Mouse (Mus musculus) neural tube, embryonic 12.5 days (tissue): ENCODE results near the gene Mylpf. TPM values are rescaled to one million over a fixed set of nuclear protein-coding genes. Genes with fewer than 3 reads are reported as not detected.
"Not testable (repeated sequence)": the region's sequence is repeated elsewhere in the genome, so short reads cannot be mapped to it uniquely, and the experiment has no call there.

Experiments used
- ATAC-seq: fragments of 200-750 bp; cut with Nextera tagmentation; 2 replicates; pipeline ENCODE4 v1.8.0; 2017; ENCODE audit warnings: low read depth, mild to moderate bottlenecking, moderate TSS enrichment, moderate library complexity; ENCODE audit not compliant: low FRiP score
- H3K27ac ChIP-seq: fragments of 300-500 bp; sonication (generic); 2 replicates; pipeline ENCODE4 v1.5.1; 2016
- H3K27me3 ChIP-seq: fragments of 300-500 bp; sonication (generic); replicated peaks from 2 replicates; pipeline ENCODE4 v1.6.1; 2016; ENCODE audit warnings: mild to moderate bottlenecking
- H3K36me3 ChIP-seq: fragments of 300-500 bp; sonication (generic); 2 replicates; pipeline ENCODE4 v1.6.1; 2016; ENCODE audit warnings: mild to moderate bottlenecking
- H3K4me1 ChIP-seq: fragments of 300-500 bp; sonication (generic); 2 replicates; pipeline ENCODE4 v1.6.1; 2016
- H3K4me2 ChIP-seq: fragments of 300-500 bp; sonication (generic); replicated peaks from 2 replicates; pipeline ENCODE4 v1.6.1; 2016; ENCODE audit warnings: mild to moderate bottlenecking
- H3K4me3 ChIP-seq: fragments of 300-500 bp; sonication (generic); 2 replicates; pipeline ENCODE4 v1.5.1; 2016
- H3K9ac ChIP-seq: fragments of 300-500 bp; sonication (generic); 2 replicates; pipeline ENCODE4 v1.6.1; 2016; ENCODE audit warnings: mild to moderate bottlenecking
- H3K9me3 ChIP-seq: fragments of 300-500 bp; sonication (generic); 2 replicates; pipeline ENCODE4 v1.6.1; 2016; ENCODE audit warnings: mild to moderate bottlenecking
- WGBS: fragments of 180-500 bp; shearing (Covaris S2); methylation state at CpG from one replicate; pipeline ENCODE4 v1.1.7; 2016; 5-methylcytosine and 5-hydroxymethylcytosine counted together
- polyA plus RNA-seq: library from polyadenylated mRNA; unstranded; fragments of >200 nt; fragmentation: Nextera tagmentation; extraction: Ambion mirVana; gene quantifications from 2 replicates; pipeline ENCODE4 v1.2.1, GENCODE M21; 2016

Gene Mylpf
- 54.2 and 72.8 TPM in 2 replicates for polyA plus RNA-seq

DNA sequence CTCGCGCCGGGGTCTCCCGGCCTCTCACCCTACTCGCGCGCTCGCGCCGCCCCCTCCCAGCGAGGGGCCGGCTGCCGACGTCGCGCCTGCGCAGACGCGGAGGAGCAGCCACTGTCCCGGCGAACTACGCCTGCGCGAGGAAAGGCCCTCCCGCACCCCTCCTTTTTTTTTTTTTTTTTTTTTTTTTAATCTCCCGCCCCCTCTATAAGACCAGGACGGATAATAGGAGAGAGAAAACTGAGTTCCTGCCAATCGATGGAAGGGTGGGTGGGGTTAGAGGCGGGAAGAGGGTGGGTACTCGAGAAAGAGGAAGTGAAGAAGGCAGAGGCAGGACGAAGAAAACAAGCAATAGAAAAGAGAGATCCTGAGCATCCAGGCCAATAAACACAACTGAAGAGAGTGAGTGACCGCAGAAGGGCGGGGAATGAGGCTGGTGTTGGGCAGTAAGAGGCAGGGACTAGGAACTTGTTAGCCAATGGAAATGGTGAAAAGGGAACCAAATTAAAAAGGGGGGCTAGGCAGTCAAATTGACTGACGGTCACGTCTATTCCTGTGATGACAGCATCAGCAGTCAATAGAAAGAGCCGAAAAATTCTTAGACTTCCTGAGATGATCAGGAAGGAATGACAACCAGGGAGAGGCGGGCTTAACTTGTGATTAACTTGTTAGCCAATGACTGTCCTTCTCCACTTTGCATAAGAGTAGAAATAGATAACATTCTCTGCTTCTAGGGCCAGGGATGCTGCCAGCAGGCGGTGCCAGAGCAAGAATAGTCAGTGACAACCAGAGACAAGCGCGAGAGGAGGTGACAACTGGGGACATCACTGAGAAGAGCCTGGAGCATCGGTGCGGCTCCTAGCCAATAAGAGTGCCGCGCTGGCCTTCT, at the start of gene Mylpf:
Gene Mylpf (plus strand): TSS at position 338 of the 886 bp plus-strand sequence.
- Histone ChIP-seq H3K9me3 (no peaks in the 10 kb centered on the region), H3K4me2 (peak within 1 kb of the TSS; percentile 100), H3K36me3 (peaks cover 3% of the 10 kb centered on the region; the same call in 1 of the 2 replicates), H3K4me1 (peaks cover 26% of the 10 kb centered on the region), H3K9ac (peak within 1 kb of the TSS; percentile 95), H3K4me3 (peak within 1 kb of the TSS; percentile 96), H3K27ac (peak within 1 kb of the TSS; percentile 57), H3K27me3 (0 out of 2 replicates have a peak, but pooled peaks cover 4% of the 10 kb centered on the region)
- ATAC-seq = peak; percentile 93
- 0% methylated on average over 44 of the region's 44 CpGs for WGBS

DNA sequence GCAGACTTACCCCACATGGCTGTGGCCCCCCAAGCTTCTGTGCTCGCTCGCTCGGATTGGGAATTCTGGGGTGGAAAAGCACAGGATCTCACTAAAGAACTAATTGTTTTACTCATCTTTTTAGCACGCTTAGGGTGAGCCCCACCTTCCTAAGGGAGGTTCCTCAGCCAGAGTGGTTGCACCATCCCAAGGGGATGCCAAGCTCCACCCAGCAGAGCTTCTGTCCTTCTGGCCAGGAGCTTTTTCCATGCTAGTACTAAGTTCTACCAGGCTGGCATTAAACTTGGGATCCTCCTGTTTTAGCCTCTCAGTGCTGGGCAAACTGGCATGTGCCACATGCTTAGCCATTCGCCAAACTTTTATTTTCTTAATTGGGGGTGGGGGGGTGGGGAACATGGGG, 46.1 kb upstream of the Mylpf start:
- no peaks in the 10 kb centered on the region for H3K36me3 ChIP-seq
- no peak overlapping the region for H3K4me2 ChIP-seq
- 85% methylated on average over 5 of the region's 5 CpGs for WGBS
- no peak for ATAC-seq
- no peaks in the 10 kb centered on the region for H3K27me3 ChIP-seq
- no peak overlapping the region for H3K9ac ChIP-seq
- no peak overlapping the region for H3K4me3 ChIP-seq
- no peaks in the 10 kb centered on the region for H3K4me1 ChIP-seq
- no peaks in the 10 kb centered on the region for H3K9me3 ChIP-seq
- H3K27ac ChIP-seq = no peak overlapping the region

DNA sequence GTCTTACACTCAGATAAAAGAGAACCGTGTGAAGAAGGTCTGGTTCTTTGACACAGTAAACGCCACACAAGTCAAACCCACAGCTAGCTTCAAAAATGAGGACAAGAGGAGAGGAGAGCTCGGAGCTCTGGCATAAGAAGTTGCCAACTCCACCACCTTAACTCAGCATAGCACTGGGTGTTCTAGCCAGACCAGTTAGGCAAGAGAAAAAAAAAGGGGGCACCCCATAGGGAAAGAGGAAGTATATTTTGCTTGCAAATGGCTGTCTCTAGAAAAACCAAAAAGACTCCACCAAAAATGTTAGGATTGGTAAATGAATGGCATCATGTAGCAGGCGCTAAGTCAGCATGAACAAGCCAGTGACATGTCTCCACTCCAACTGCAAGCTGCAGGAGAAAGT, 44.7 kb upstream of the Mylpf start:
- Histone ChIP-seq H3K4me2 (no peak overlapping the region), H3K9ac (no peak overlapping the region), H3K36me3 (no peaks in the 10 kb centered on the region), H3K4me1 (no peaks in the 10 kb centered on the region), H3K27ac (no peak overlapping the region), H3K27me3 (no peaks in the 10 kb centered on the region), H3K9me3 (no peaks in the 10 kb centered on the region), H3K4me3 (no peak overlapping the region)
- WGBS = 83% methylated on average over 4 of the region's 4 CpGs
- ATAC-seq = no peak

DNA sequence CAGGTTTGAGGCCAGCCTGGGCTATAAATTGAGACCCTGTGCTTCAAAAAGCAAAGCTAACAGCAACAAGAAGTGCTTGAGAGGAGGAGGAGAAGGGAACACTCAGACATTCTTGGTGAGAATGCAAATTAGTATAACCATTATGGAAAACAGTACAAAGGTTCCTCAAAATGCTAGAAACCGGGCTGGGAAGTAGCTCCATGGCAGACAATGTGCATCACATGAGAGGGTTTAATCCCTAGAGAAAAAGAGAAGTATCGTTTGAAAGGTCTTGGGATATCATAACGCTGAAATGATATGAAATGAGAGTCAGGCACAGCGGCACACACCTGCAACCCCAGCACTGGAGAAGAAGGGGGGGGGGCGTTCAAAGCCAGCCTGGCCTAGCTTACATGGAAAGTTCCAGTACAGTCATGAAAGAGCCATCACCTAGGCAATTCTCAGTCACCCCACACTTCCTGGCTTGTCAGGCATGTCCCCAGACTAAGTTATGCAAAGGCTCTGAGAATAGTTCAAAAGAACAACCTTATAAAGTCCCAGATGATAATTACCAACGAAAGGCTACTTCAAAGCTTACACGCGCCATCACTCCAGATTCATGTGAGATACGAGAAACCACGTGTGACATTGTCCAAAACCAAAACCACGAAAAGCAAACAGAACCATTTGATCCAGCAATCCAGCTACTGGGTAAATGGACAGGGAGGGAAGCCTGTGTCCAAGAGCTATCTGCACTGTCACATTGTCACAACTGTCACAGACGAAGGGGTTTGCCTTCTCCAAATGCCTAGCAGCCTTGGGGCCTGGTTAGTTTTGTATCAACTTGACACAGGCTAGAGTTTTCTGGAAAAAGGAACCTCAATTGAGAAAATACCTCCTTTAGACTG, 42.8 kb upstream of the Mylpf start:
- no peak overlapping the region for H3K4me3 ChIP-seq
- no peaks in the 10 kb centered on the region for H3K9me3 ChIP-seq
- no peak overlapping the region for H3K4me2 ChIP-seq
- no peak for ATAC-seq
- 89% methylated on average over 12 of the region's 12 CpGs for WGBS
- H3K36me3 ChIP-seq = no peaks in the 10 kb centered on the region
- H3K9ac ChIP-seq = no peak overlapping the region
- H3K27me3 ChIP-seq = no peaks in the 10 kb centered on the region
- no peaks in the 10 kb centered on the region for H3K4me1 ChIP-seq
- no peak overlapping the region for H3K27ac ChIP-seq

DNA sequence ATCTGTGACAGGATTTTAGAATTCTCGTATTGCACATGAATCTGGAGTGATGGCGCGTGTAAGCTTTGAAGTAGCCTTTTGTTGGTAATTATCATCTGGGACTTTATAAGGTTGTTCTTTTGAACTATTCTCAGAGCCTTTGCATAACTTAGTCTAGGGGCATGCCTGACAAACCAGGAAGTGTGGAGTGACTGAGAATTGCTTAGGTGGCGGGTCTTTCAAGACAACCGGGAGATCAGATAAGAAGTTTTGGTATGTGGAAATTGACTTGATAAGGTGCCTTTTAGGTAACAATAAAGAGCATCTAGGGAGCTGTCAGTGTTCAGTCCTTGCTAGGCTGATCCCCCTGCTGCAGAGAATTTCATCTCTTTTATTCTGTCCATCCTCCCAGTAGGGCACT, 42.2 kb upstream of the Mylpf start:
- no peaks in the 10 kb centered on the region for H3K9me3 ChIP-seq
- H3K9ac ChIP-seq = no peak overlapping the region
- no peak overlapping the region for H3K27ac ChIP-seq
- no peak overlapping the region for H3K4me2 ChIP-seq
- no peaks in the 10 kb centered on the region for H3K4me1 ChIP-seq
- ATAC-seq = no peak
- no peaks in the 10 kb centered on the region for H3K27me3 ChIP-seq
- WGBS = 94% methylated on average over 5 of the region's 5 CpGs
- H3K36me3 ChIP-seq = no peaks in the 10 kb centered on the region
- H3K4me3 ChIP-seq = no peak overlapping the region

DNA sequence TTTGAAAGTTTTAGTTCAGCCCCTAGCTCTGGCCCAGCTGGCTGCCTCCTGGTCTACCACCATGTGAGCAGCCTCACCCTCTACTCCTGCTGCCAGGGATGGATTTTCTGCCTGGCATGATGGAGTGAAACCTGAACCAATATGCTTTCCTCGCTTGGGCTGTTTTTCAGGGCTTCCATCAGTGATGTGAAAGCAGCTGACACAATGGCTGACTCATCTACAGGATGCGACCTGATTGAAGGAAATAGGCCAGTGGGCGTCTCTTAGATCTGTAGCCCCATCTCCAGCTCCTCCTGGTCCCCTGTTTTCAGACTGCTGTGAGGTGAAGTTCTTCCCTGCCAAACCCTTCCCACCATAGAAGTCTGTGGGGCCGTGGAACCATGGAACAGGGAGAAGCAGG, 31.8 kb upstream of the Mylpf start:
- Histone ChIP-seq H3K4me3 (no peak overlapping the region), H3K4me1 (no peaks in the 10 kb centered on the region), H3K9ac (no peak overlapping the region), H3K9me3 (no peaks in the 10 kb centered on the region), H3K27ac (no peak overlapping the region), H3K27me3 (no peaks in the 10 kb centered on the region), H3K36me3 (no peaks in the 10 kb centered on the region), H3K4me2 (no peak overlapping the region)
- ATAC-seq = no peak
- 81% methylated on average over 4 of the region's 4 CpGs for WGBS

DNA sequence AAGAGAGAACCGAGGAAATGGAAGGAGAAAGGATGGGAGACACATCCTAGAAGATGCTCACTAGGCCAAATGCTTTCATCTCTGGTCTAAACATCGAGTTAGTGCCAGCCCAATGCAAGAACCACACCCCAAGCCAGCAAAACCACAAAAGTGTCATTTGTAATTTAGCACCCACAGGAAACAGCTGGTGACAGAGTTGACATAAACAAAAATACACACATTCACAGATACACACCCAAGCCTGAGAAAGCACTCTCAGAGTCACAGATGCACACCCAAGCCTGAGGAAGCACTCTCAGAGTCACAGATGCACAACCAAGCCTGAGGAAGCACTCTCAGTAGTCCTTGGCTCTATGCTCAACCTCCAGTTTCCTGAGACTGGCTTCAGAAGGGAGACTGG, 27.9 kb upstream of the Mylpf start:
- WGBS = 79% methylated on average over 2 of the region's 2 CpGs
- Histone ChIP-seq H3K4me3 (no peak overlapping the region), H3K9me3 (no peaks in the 10 kb centered on the region), H3K4me1 (no peaks in the 10 kb centered on the region), H3K27me3 (no peaks in the 10 kb centered on the region), H3K4me2 (no peak overlapping the region), H3K36me3 (no peaks in the 10 kb centered on the region), H3K27ac (no peak overlapping the region), H3K9ac (no peak overlapping the region)
- ATAC-seq = no peak

DNA sequence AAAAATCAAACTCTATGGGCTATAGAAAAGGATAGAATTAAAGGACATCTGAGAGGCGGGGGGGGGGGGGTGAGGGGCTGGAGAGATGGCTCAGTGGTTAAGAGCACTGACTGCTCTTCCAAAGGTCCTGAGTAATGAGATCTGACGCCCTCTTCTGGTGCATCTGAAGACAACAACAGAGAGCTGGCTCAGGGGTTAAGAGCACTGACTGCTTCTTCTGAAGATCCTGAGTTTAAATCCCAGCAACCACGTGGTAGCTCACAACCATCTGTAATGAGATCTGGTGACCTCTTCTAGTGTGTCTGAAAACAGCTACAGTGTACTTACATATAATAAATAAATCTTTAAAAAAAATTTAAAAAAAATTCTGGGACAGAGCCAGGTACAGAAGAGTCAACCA, 27.0 kb upstream of the Mylpf start:
- not testable (repeated sequence) for H3K9ac ChIP-seq, H3K9me3 ChIP-seq, H3K4me3 ChIP-seq, ATAC-seq, H3K4me2 ChIP-seq, H3K27me3 ChIP-seq, H3K4me1 ChIP-seq, H3K36me3 ChIP-seq, H3K27ac ChIP-seq
- WGBS = 42% methylated on average over 3 of the region's 3 CpGs

DNA sequence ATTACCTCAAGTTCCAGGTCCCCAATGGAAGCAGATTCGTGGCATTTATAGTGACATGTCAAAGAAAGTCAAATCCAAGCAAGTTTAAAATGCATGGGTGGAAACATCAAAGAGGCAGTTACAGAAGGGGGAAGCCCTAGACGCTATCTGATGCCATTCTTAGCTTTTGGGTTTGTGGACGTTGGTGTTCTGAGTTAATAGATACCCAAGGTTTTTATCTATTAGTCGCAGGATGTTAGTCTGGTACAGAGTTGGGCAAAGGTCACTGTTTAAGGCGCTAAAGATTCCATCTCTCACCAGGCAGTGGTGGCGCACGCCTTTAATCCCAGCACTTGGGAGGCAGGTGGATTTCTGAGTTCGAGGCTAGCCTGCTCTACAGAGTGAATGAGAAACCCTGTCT, 25.3 kb upstream of the Mylpf start:
- Histone ChIP-seq H3K4me2 (no peak overlapping the region), H3K9ac (no peak overlapping the region), H3K4me3 (no peak overlapping the region), H3K9me3 (no peaks in the 10 kb centered on the region), H3K36me3 (no peaks in the 10 kb centered on the region), H3K4me1 (no peaks in the 10 kb centered on the region), H3K27ac (no peak overlapping the region), H3K27me3 (no peaks in the 10 kb centered on the region)
- WGBS = 84% methylated on average over 8 of the region's 8 CpGs
- no peak for ATAC-seq

DNA sequence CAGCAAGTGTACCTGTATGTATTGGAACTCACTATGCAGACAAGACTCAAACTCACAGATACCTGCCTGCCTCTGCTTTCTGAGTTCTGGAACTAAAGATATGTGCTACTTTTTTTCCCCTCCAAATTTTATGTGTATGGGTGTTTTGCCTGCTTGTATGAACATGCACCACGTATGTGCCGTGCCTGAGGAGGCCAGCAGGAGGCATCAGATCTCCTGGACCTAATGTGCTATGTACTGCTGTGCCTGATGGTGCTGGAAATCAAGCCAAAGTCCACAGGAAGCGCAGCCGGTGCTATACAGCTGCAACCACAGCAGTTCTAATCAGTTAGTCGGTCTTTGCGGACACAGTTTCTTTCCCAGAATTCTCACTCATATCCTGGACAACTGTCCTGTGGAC, 24.9 kb upstream of the Mylpf start:
- 78% methylated on average over 6 of the region's 6 CpGs for WGBS
- Histone ChIP-seq H3K9ac (no peak overlapping the region), H3K9me3 (no peaks in the 10 kb centered on the region), H3K4me3 (no peak overlapping the region), H3K27me3 (no peaks in the 10 kb centered on the region), H3K4me2 (no peak overlapping the region), H3K4me1 (no peaks in the 10 kb centered on the region), H3K36me3 (no peaks in the 10 kb centered on the region), H3K27ac (no peak overlapping the region)
- no peak for ATAC-seq

DNA sequence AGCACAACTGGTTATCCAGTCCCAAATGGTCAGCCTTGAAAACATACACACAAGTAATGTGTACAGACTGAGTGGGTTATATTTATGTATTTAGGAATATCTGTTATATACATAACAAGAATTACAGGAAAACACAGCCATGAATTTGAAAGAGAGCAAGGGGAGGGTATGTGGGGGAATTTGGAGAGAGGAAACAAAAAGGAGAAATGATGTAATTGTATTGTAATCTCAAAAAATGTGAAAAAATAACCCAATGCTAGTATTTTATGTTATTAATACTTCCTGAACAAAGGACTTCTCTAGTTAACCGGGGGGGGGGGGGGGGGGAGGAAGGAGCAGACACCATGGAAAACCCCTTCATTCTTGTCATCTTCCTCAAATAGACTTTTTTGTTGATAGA, 24.0 kb upstream of the Mylpf start:
- ATAC-seq = no peak

DNA sequence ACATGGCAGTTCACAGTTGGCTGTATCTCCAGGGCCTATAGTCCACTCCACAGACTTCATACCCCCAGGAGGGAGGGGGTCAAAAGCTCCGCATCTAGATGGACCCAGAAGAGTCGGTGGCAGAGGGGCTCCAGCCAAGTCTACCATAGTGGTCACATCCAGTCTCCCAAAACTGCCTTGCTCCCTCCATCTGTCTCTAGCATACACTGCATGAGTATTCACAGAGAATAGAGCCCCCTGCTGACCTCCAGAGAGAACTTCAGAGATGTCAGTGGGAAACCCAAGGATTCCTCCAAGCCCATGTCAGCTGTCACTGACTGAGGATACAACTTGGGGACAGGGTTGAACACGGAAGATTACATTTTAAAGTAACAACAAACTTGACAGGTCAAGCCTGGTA, 23.1 kb upstream of the Mylpf start:
- 66% methylated on average over 3 of the region's 3 CpGs for WGBS
- Histone ChIP-seq H3K9ac (no peak overlapping the region), H3K9me3 (no peaks in the 10 kb centered on the region), H3K4me1 (no peaks in the 10 kb centered on the region), H3K27ac (no peak overlapping the region), H3K4me2 (no peak overlapping the region), H3K27me3 (no peaks in the 10 kb centered on the region), H3K4me3 (no peak overlapping the region), H3K36me3 (no peaks in the 10 kb centered on the region)
- ATAC-seq = no peak

More for the DNA sequence above, 24.0 kb upstream of the Mylpf start:
- H3K27ac ChIP-seq = no peak overlapping the region
- H3K36me3 ChIP-seq = no peaks in the 10 kb centered on the region
- 38% methylated on average over 1 of the region's 1 CpGs for WGBS
- no peak overlapping the region for H3K4me3 ChIP-seq
- no peak overlapping the region for H3K9ac ChIP-seq
- H3K27me3 ChIP-seq = no peaks in the 10 kb centered on the region
- no peaks in the 10 kb centered on the region for H3K4me1 ChIP-seq
- no peak overlapping the region for H3K4me2 ChIP-seq
- no peaks in the 10 kb centered on the region for H3K9me3 ChIP-seq
